Mouse (Mus musculus): ENCODE results near the gene Fzd7. TPM values are rescaled to one million over a fixed set of nuclear protein-coding genes. Genes with fewer than 3 reads are reported as not detected.

Gene Fzd7
- total RNA-seq, 1 experiment from 2014 or later, result 1.2 TPM

DNA sequence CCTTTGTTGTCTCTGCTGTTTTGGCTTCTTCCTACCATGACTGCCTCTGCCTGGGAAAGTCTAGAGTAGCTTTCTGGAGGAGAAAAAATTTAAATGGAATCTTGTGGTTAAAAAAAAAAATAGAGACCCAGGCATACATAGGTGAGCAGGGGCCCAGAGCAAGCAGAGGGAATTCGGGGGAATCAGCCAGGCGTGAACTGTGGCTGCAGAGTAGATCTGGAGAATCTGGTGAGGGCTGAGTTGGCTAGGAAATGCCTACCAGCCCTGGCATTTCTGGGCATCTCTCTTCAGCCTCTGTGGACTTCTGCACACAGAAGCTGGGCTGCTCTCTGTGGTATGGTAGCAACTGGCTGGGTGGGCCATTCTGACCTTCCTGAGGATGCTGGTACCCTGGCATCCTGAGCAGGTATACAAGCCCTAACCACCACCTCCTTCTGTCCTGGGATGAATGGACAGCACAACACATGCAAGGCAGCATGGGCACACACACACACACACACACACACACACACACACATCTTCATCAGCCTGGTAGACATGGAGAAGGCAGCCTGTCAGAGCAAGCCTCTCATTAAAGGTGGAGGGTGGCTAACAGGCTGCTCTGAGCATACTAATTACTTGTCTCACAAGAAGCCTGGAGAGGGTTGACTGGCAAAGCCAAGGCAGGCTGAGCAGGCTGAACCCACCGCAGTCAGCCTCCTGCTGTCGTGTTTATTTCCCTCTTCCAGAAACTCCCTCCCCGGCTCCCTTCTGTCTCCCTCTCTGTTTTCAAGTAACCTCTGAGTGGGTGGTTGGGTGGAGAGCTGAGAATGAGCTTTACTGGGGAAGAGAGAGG lies 53.0 kb downstream of the Fzd7 start:
- no peak for ATAC-seq (ENCODE audit: extremely low read depth, insufficient number of reproducible peaks, low FRiP score, poor library complexity, severe bottlenecking)

Other genes starting within 250 kb of the Fzd7 start
- 11.5 and 13.3 TPM in 2 replicates for gene Als2, start 245.2 kb upstream of the Fzd7 start, total RNA-seq (2017)
- gene Cdk15, start 225.5 kb upstream of the Fzd7 start, total RNA-seq (2017), result not detected in 2 replicates
- gene Gm973, start 33.8 kb downstream of the Fzd7 start, total RNA-seq (2017), result not detected in 2 replicates
- gene Sumo1, start 188.4 kb downstream of the Fzd7 start, total RNA-seq (2017), result 108 TPM in 2 replicates
- 162 and 170 TPM in 2 replicates for gene Nop58, start 202.5 kb downstream of the Fzd7 start, total RNA-seq (2017)